Mouse (Mus musculus) CD4-positive, CD25-positive, alpha-beta regulatory T cell, adult 4 months (primary cell): ENCODE measurements around the gene Pafah2. TPM values are rescaled to one million over a fixed set of nuclear protein-coding genes. Genes with fewer than 3 reads are reported as not detected.

Source experiments
- ATAC-seq: one replicate; pipeline ENCODE4 v1.8.0; 2017
- polyA plus RNA-seq, 2 experiments: library from polyadenylated mRNA; unstranded; fragments of 100-300 nt; shearing (Covaris generic); gene quantifications; one replicate each; pipeline ENCODE4 v1.2.1; 2017

Pafah2 gene
- 1 to 10 TPM in 1 of 2 experiments, under 1 TPM in 1; 0.30 to 2.4 TPM for polyA plus RNA-seq

DNA sequence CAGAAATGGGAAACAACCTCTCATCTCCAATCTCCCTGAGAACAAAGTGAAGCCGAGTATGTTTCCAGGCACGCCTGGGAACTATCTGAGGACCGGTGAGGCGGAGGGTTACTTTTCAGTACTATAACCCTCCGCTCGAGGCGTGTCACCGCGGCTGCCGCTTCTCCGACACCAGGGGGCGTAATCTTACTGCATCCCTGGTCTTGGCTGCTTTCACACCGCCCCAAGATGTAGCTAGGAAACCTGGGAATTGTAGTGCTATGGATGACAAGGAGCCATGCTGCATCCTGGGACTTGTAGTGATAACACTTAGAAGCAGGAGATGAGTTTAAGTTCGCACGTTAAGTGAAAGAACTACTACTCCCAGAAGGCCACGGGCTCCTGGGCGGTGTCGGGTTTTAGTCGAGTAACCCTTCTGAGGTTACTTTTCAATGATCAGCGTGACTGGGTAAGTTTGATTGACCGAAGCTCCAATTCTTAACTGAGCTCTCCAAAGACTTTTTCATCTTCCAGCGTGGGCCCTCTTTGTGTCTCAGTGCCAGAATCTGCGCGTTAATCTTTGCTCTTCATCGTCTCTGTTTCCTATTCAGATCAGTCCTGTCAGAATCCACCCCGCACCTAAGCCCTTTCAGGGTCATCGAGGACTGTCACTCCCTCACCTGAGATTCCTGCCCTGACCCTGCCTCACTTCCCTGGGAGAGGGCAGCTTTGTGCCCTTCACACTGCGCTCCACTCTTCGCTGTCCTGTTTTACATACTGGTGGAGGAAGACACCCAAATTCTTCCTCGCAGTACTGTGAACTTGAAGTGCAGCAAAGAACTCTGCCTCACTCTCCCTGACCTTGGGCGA is at the start of gene Pafah2:
Pafah2 (plus strand) TSS at position 344 of the 849 bp plus-strand sequence.
- peak; percentile 100 for ATAC-seq

GRCm38 (mm10) chr4:134348078-134348477 is 48.0 kb upstream of the Pafah2 start:
- no peak for ATAC-seq

DNA sequence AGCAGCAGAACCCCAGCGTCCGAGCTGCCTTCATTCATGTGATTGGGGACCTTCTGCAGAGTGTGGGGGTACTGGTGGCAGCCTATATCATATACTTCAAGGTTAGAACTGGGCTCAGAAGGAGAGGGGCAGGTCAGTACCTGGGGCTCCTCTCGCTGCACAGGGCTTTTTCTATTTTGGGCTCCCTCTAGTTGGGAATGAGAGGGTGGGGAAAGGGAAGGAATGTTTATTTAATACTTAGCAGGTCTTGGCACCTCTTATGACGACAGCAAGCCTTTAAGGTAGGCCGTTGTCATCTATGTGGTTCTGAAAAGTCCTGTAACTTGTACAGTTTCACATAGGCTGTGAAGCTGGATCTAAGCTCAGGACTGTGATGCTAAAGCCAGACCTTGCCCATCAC is 47.6 kb upstream of the Pafah2 start:
- no peak for ATAC-seq

GRCm38 (mm10) chr4:134349829-134350228 is 46.3 kb upstream of the Pafah2 start:
- no peak for ATAC-seq

DNA sequence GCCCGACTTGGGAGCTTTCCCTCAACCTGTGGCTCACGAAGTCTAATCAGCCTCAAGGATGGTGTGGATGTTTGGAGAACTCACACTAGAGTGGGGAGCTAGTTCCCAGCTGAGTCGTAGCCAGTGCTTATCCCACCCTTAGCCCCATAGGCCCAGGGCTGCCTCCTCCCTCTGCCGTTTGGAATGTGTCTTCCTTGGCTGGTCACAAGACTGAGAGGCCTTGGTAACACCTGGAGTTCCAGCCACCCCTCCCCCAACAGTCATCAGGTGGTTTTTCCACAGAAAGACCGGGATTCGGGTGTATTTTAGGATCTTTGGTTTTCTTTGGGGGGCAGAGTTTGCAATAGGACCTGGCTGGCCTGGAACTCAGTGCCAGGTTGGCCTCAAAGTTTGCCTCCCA is 45.5 kb upstream of the Pafah2 start:
- no peak for ATAC-seq

DNA sequence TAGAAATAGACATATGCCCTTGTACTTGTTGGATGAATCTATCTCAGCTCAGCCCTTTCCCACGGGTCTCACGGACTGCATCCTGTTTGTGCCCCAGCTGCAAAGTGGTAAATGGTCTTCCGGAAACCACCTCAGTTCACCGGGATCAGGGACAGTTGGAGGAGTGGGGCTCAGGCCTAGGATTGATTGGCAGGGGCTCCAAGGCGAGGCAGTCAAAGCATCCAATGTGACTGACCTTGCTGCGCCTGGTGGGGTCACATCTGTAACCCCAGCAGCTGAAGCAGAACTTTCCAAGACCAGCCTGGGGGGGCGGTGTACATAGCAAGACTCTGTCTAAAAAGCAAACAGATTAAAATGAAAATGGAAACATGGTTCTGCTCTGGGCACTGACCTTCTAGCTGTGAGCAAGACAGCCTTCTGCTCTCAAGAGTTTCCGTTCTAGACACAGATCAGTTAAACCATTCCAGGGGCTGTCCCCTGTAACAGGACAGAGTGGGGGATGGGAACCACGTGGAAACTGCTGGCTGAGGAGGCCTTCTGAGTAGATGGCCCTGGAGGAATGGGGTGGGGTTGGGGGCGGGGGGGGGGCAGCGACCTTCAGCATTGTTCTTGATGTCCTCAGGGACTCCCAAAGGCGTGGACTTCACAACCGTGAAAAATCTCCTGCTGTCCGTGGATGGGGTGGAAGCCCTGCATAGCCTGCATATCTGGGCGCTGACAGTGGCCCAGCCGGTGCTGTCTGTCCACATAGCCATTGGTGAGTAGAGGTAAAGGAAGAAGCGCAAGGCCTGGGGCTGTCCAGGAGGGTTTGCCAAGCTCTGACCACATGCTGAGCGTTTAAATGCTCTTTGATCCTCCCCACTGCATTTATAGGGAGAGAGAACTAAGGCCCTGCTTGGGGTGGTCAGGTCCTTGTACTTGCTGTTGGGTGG is 44.5 kb upstream of the Pafah2 start:
- ATAC-seq = peak; percentile 70

GRCm38 (mm10) chr4:134352261-134352707 is 43.8 kb upstream of the Pafah2 start:
- ATAC-seq = no peak

DNA sequence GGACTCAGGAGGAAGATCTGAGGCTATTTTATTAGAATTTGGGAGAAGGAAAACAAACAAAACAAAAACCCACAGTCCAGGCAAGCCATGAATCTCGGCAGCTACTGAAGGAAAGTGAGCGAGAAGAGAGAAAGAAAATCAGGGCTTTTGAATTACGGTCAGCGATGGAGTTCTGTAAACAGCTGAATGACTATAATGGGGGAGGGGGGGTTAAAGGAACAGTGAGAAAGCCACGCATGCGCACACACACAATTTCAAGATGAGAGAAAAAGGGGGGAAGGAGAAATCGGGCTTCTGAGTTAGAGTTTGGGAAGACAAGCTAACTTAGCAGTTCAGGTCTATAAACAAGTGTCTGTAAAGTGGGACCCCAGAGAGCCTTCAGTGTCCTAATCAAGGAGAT is 43.2 kb upstream of the Pafah2 start:
- ATAC-seq = no peak

DNA sequence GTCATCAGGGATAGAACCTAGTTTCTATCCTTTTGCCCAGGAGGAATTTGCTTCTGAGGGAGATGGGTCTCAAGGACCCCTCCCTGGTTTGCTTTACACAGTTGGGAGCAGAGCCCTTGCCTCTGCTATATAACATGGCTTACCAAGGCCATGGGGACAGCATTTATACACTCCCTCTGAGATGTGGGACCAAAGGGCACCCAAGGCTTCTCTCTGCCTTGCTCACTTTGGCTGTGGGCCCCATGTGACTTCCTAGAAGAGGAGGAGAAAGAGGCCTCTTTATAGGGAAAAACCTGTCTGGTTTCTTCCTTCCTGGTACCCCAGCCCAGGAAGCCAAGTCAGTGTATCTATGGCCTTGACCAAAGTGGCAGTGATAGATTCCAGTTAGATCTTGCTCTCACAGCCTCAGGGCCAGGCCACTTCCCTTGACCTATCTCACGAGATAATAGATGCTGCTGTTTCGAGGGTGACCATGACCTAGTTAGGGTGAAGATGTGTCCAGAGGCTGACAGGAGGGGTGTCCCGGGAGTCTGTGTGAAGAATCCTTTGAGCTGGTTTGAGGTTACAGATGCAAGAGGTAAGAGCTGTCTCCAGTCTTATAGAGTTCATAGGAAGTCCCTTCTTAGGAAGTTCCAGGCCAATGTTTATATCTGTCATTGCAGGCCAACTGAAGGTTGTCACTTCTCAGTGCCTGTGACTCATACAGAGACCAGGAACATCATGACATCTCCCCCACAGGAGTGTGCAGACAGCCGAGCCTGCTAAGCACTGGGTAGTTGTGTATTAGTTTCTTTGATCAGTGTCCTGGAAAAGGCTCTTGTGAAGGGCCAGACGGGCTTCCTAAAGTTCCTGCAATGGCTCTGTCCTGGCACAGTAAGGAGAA is 42.4 kb upstream of the Pafah2 start:
- peak; percentile 37 for ATAC-seq

GRCm38 (mm10) chr4:134355841-134356452 is 40.2 kb upstream of the Pafah2 start:
- no peak for ATAC-seq

- peak; percentile 36 for ATAC-seq
These were observed 39.3 kb upstream of the Pafah2 start for GRCm38 (mm10) chr4:134356591-134357460.

- no peak for ATAC-seq
These were observed 38.7 kb upstream of the Pafah2 start for GRCm38 (mm10) chr4:134357461-134357771.

GRCm38 (mm10) chr4:134359649-134360048 is 36.5 kb upstream of the Pafah2 start:
- no peak for ATAC-seq

DNA sequence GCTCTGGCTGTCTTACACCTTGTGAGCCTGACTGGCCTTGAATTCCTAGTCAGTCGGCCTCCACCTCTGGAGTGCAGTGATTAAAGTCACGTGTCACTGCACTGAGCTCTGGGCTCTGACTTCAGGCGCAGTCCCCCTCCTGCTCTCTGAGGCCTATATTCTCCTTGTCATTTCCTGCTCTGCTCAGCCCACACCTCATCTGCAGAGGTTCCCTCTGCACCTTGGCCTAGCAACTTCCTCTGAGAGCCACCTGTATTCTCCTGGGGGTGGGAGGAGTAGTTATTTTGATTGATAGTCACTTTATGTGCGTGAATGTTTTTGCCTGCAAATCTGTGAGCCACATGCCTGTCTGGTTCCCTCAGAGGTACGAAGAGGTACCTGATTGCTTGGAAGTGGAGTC is 34.9 kb upstream of the Pafah2 start:
- peak; percentile 73 for ATAC-seq

DNA sequence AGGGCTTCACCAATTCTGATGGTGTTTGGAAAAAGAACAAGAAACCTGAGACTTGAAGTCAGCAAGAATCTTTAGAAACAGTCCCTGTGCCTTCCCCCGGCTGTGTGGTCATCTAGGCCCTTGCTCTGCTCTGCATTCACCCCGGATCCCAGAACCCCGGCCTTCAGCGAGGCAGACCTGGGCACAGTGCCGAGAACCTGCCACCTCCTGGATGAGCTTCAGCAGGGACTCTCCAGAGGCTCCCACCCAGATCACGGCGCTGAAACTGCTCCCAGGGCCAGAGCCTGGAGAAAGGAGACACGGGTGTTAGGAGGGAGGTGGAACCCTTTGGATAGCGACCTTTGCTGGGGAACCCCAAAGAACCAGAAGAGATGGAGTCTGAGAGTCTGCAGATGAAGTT is 34.0 kb upstream of the Pafah2 start:
- ATAC-seq = no peak

- ATAC-seq = peak; percentile 82
These were observed 33.5 kb upstream of the Pafah2 start for GRCm38 (mm10) chr4:134362586-134362985.

DNA sequence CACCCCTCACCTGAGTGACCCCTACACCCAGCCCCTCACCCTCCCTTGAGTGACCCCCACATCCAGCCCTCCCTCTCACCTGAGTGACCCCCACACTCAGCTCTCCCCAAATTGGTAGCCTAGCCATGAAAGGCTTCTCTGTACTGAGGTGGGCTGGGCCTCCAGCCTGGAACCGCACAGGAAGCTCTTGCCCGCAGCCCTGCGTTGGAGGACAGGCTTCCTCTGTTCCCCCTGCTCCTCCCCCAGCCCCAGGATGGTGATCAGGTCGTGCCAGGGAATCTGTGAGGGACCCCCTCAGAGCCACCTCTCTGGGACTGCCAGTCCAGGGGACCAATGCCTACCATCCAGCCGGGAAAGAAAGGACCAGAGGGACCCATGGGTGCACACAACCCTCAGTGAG is 30.8 kb upstream of the Pafah2 start:
- ATAC-seq = peak; percentile 38

GRCm38 (mm10) chr4:134370649-134371221 is 25.4 kb upstream of the Pafah2 start:
- ATAC-seq = no peak

- ATAC-seq = no peak
These were observed 24.7 kb upstream of the Pafah2 start for GRCm38 (mm10) chr4:134371316-134371855.

- peak; percentile 97 for ATAC-seq
These were observed 23.8 kb upstream of the Pafah2 start for GRCm38 (mm10) chr4:134372294-134372747.
